Mouse (Mus musculus): ENCODE data around the gene Gm21732. TPM values are rescaled to one million over a fixed set of nuclear protein-coding genes. Genes with fewer than 3 reads are reported as not detected.
"Not testable (repeated sequence)": the region's sequence is repeated elsewhere in the genome, so short reads cannot be mapped to it uniquely, and the experiment has no call there.

Gm21732 gene
- total RNA-seq (2021) = not detected
- long read RNA-seq, experiment 1 = 0 reads
- long read RNA-seq, experiment 2 = 0 reads

- DNase-seq; intact Hi-C loops (cut with DNase I; ENCODE audit: low total_unique reads): not testable (repeated sequence)
Measured at GRCm38 (mm10) chrY:38575591-38575990, at the start of gene Gm21732. Gene Gm21732, minus strand, starts transcription at chrY:38575691.

Other genes starting within 250 kb of the Gm21732 start
- not detected for gene Gm20897, start 73.5 kb downstream of the Gm21732 start, total RNA-seq (2021)

All from gastrocnemius, postnatal 14 days (tissue).